Mouse (Mus musculus): ENCODE results near the gene Lsm14b.

- TF ChIP-seq CTCF (IDR thresholded peaks at IDR 0.05) (no peak), EP300 (IDR thresholded peaks at IDR 0.05) (no peak)
Measured at GRCm38 (mm10) chr2:180042858-180043515, 18.2 kb downstream of the Lsm14b start.

Measured in lung, postnatal 0 days (tissue).